Mouse (Mus musculus) midbrain, embryonic 12.5 days (tissue): ENCODE data around the gene Slc36a4. TPM values are rescaled to one million over a fixed set of nuclear protein-coding genes. Genes with fewer than 3 reads are reported as not detected.

Experiments
- ATAC-seq: fragments of 200-750 bp; cut with Nextera tagmentation; 2 replicates; pipeline ENCODE4 v1.8.0; 2017; ENCODE audit warnings: low read depth, moderate TSS enrichment, moderate library complexity; ENCODE audit not compliant: low FRiP score
- H3K27ac ChIP-seq: fragments of 300-500 bp; sonication (generic); replicated peaks from 2 replicates; pipeline ENCODE4 v1.5.1; 2016; ENCODE audit warnings: mild to moderate bottlenecking
- H3K27me3 ChIP-seq: fragments of 300-500 bp; sonication (generic); 2 replicates; pipeline ENCODE4 v1.6.1; 2016; ENCODE audit warnings: mild to moderate bottlenecking
- H3K36me3 ChIP-seq: fragments of 300-500 bp; sonication (generic); 2 replicates; pipeline ENCODE4 v1.6.1; 2016
- H3K4me1 ChIP-seq: fragments of 300-500 bp; sonication (generic); 2 replicates; pipeline ENCODE4 v1.6.1; 2016
- H3K4me2 ChIP-seq: fragments of 300-500 bp; sonication (generic); replicated peaks from 2 replicates; pipeline ENCODE4 v1.6.1; 2016; ENCODE audit warnings: mild to moderate bottlenecking, moderate library complexity
- H3K4me3 ChIP-seq: fragments of 300-500 bp; sonication (generic); 2 replicates; pipeline ENCODE4 v1.5.1; 2016; ENCODE audit warnings: mild to moderate bottlenecking
- H3K9ac ChIP-seq: fragments of 300-500 bp; sonication (generic); replicated peaks from 2 replicates; pipeline ENCODE4 v1.6.1; 2016; ENCODE audit warnings: mild to moderate bottlenecking, moderate library complexity
- H3K9me3 ChIP-seq: fragments of 300-500 bp; sonication (generic); 2 replicates; pipeline ENCODE4 v1.6.1; 2016; ENCODE audit warnings: mild to moderate bottlenecking
- WGBS: fragments of 180-500 bp; shearing (Covaris S2); methylation state at CpG from one replicate; pipeline ENCODE4 v1.1.7; 2016; 5-methylcytosine and 5-hydroxymethylcytosine counted together
- polyA plus RNA-seq: library from polyadenylated mRNA; unstranded; fragments of >200 nt; fragmentation: Nextera tagmentation; extraction: Ambion mirVana; gene quantifications from 2 replicates; pipeline ENCODE4 v1.2.1, GENCODE M21; 2016

Gene Slc36a4
- polyA plus RNA-seq, 1 experiment from 2014 or later, result 20.6 TPM

DNA sequence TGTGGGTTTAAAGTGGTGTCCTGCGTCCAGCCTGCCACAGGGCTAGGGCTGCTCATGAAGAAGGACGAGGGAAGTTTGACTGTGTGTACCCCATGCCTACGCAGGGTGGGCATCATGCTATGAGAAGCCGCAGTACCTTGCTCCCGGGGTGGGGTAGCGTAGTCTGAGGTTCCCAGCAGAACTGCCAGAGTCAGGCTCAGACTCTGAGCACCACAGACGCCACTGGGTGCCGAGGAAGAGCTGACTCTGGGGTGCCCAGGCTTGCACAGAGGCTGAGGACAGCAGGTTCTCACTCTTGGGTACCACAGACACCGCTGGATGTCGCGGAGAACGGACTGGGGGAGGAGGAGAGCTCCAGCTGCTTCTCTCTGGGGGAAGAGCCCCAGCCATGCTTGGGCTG lies 63.2 kb downstream of the Slc36a4 start:
- no peak overlapping the region for H3K4me3 ChIP-seq

DNA sequence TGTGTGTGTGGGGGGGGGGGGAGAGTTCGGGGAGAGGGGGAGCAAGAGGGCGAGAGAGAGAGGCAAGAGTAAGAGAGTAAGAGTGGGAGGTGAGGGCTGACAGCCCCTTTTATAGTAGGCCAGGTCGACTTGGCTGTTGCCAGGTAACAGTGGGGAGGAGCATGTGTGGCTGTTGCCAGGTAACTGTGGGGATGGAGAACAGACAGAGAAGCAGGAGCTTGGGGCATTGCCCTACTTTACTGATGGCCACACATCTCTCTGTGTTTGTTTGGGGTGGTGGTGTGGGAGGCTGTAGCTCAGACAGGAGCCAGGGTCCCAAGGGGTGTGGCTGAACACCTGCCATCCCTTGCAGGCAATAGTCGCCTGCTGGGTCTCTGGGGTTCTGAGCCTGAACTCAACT lies 63.9 kb downstream of the Slc36a4 start:
- Histone ChIP-seq H3K9me3 (no peaks in the 10 kb centered on the region), H3K4me2 (no peak overlapping the region), H3K27me3 (no peaks in the 10 kb centered on the region; the same call in 1 of the 2 replicates), H3K4me3 (no peak overlapping the region), H3K36me3 (no peaks in the 10 kb centered on the region), H3K27ac (no peak overlapping the region), H3K4me1 (peaks cover 6% of the 10 kb centered on the region; the same call in 1 of the 2 replicates), H3K9ac (no peak overlapping the region)
- ATAC-seq, result peak; percentile 27; the same call in 1 of the 2 replicates
- WGBS, result 38% methylated on average over 3 of the region's 4 CpGs

More for the DNA sequence above, 63.2 kb downstream of the Slc36a4 start:
- Histone ChIP-seq H3K9me3 (no peaks in the 10 kb centered on the region), H3K9ac (no peak overlapping the region), H3K27me3 (no peaks in the 10 kb centered on the region; the same call in 1 of the 2 replicates), H3K4me1 (peaks cover 6% of the 10 kb centered on the region; the same call in 1 of the 2 replicates), H3K4me2 (no peak overlapping the region), H3K36me3 (no peaks in the 10 kb centered on the region), H3K27ac (no peak overlapping the region)
- 88% methylated on average over 12 of the region's 12 CpGs for WGBS
- ATAC-seq, result no peak

DNA sequence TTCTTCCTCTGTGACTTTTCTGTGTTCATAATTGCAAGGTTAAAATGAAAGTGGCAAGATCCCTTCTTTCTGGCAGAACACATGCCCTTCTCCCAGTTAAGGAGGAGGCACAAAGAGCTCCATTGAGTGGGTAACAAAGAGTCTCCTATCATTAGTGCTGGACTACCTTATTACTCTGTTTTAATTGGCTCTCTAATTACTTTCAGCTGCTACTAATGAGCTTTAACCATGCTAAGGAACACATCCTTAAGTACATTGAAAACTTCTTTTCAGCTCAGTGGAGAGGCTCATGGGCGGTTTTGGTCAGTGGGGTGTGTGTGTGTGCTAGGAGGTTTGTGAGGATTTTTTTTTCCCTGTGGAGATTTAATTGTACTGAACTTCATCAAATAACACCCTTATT lies 65.4 kb downstream of the Slc36a4 start:
- Histone ChIP-seq H3K4me2 (no peak overlapping the region), H3K36me3 (no peaks in the 10 kb centered on the region), H3K27me3 (no peaks in the 10 kb centered on the region; the same call in 1 of the 2 replicates), H3K4me1 (peaks cover 6% of the 10 kb centered on the region; the same call in 1 of the 2 replicates), H3K9ac (no peak overlapping the region), H3K9me3 (no peaks in the 10 kb centered on the region), H3K27ac (no peak overlapping the region), H3K4me3 (no peak overlapping the region)
- 83% methylated on average over 1 of the region's 1 CpGs for WGBS
- ATAC-seq, result peak; percentile 63

DNA sequence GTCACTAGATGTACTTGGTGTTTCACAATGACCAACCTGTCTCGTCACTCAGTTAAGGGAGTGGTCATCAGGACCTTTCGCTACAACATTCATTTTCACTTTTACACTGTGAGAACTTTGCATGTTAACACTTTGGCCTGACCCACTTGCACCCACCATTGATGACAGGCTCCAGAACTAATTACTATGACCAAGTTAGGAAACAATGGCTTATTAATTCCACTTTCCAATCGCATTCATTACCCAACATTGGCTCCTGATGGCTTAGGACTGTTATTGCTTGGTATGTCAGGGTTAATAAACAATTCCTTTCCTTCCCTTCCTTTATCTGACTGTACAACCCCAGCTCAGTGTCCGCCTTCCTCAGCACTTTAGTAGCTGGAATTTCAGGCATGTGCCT lies 72.4 kb downstream of the Slc36a4 start:
- Histone ChIP-seq H3K4me1 (no peaks in the 10 kb centered on the region), H3K9ac (no peak overlapping the region), H3K36me3 (no peaks in the 10 kb centered on the region), H3K27me3 (no peaks in the 10 kb centered on the region), H3K27ac (no peak overlapping the region), H3K4me2 (no peak overlapping the region), H3K4me3 (no peak overlapping the region), H3K9me3 (no peaks in the 10 kb centered on the region)
- WGBS, result 85% methylated on average over 4 of the region's 4 CpGs
- ATAC-seq, result no peak

DNA sequence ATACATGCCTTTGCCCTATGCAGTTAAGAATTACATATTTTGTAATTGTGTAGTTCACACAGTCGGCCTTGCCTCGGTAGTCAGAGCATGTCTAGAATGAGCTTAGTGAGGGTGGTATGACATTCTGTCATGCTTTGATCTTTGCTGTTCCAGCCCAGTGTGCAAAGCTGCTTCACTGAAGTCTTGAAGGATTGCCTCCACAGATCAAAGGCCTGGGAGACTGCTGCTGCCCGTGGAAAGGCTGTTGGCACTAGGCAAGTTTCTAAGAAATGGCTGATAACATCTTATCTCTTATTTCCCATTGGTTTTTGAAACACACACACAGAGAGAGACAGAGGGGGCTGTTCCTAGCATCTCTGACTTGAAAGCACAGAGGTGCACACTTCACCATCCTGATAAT lies 76.7 kb downstream of the Slc36a4 start:
- Histone ChIP-seq H3K9me3 (no peaks in the 10 kb centered on the region), H3K4me1 (no peaks in the 10 kb centered on the region), H3K36me3 (no peaks in the 10 kb centered on the region), H3K4me2 (no peak overlapping the region), H3K27me3 (no peaks in the 10 kb centered on the region), H3K9ac (no peak overlapping the region), H3K27ac (no peak overlapping the region), H3K4me3 (no peak overlapping the region)
- ATAC-seq, result no peak
- 62% methylated on average over 3 of the region's 3 CpGs for WGBS

DNA sequence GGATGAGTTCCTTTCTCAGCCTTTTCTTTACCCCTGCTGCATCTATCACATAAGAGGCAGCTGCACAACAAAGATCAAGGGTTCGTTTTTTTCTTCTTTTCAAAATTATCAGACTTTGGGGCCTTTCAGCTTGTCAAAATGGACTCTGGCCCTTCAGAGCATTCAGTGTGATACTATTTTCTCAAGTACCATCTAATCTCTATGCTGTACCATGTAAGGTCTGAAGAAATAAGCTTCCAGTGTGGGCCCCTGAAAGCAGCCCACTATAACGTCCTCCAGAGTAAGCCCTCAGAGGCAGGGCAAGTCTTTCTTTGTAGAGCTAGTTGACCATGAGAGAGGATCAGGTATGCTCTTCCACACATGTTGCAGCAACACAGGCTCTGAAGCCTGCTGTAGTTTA lies 77.1 kb downstream of the Slc36a4 start:
- H3K27ac ChIP-seq, result no peak overlapping the region
- H3K9ac ChIP-seq, result no peak overlapping the region
- H3K36me3 ChIP-seq, result no peaks in the 10 kb centered on the region
- no peak for ATAC-seq
- 75% methylated on average over 2 of the region's 2 CpGs for WGBS
- no peaks in the 10 kb centered on the region for H3K4me1 ChIP-seq
- no peak overlapping the region for H3K4me3 ChIP-seq
- H3K9me3 ChIP-seq, result no peaks in the 10 kb centered on the region
- no peak overlapping the region for H3K4me2 ChIP-seq
- no peaks in the 10 kb centered on the region for H3K27me3 ChIP-seq

DNA sequence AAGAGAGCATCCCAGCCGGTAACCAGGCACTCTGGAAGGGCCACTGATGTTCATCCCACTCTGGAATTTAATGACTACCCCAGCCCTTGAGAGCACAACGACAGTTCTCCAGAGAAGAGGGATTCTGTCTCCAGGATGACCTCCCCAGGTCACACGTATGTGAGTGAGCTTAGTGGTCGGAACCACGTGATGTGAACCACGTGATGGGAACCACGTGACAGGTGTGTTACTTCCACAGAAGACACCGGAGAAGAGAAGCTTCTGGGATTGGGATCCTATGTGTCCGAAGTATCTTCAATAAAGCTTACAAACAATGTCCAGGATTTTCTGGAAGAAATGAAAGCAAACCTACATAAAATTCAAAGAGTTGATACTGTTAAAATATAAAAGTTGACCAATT lies 82.5 kb downstream of the Slc36a4 start:
- no peak overlapping the region for H3K4me3 ChIP-seq
- no peak overlapping the region for H3K27ac ChIP-seq
- no peaks in the 10 kb centered on the region for H3K9me3 ChIP-seq
- no peaks in the 10 kb centered on the region for H3K4me1 ChIP-seq
- H3K9ac ChIP-seq, result no peak overlapping the region
- ATAC-seq, result no peak
- WGBS, result 87% methylated on average over 9 of the region's 9 CpGs
- H3K27me3 ChIP-seq, result no peaks in the 10 kb centered on the region
- no peaks in the 10 kb centered on the region for H3K36me3 ChIP-seq
- no peak overlapping the region for H3K4me2 ChIP-seq

Other genes with a start within 250 kb of the Slc36a4 start
- 0.79 and 1.6 TPM in 2 replicates for gene Smco4, start 216.3 kb upstream of the Slc36a4 start, polyA plus RNA-seq
- 0.59 and 1.1 TPM in 2 replicates for gene Deup1, start 81.8 kb upstream of the Slc36a4 start, polyA plus RNA-seq
- gene Mtnr1b, start 164.8 kb downstream of the Slc36a4 start, polyA plus RNA-seq, result not detected in 2 replicates